Mouse (Mus musculus): Measurements from ENCODE around the gene Slit3. TPM values are rescaled to one million over a fixed set of nuclear protein-coding genes. Genes with fewer than 3 reads are reported as not detected.

Slit3 gene
- polyA plus RNA-seq, 1 experiment from 2014 or later, result 5.8 TPM

GRCm38 (mm10) chr11:35632262-35632661, 511.2 kb downstream of the Slit3 start:
- Histone ChIP-seq H3K9ac (replicated peaks; ENCODE audit: low read depth, low read length) (no peak overlapping the region), H3K4me2 (ENCODE audit: low read length) (no peak overlapping the region), H3K9me3 (ENCODE audit: control insufficient read depth, low read length) (no peaks in the 10 kb centered on the region), H3K4me1 (replicated peaks; ENCODE audit: control insufficient read depth, insufficient read depth, low read length) (no peaks in the 10 kb centered on the region), H3K4me3 (replicated peaks; ENCODE audit: low read length) (no peak overlapping the region), H3K27me3 (replicated peaks; ENCODE audit: control insufficient read depth, insufficient read depth, low read length) (no peaks in the 10 kb centered on the region), H3K27ac (ENCODE audit: low read length) (no peak overlapping the region), H3K36me3 (ENCODE audit: control insufficient read depth, insufficient read depth) (no peaks in the 10 kb centered on the region)
- 92% methylated on average over 5 of the region's 5 CpGs for WGBS
- ATAC-seq, result no peak

DNA sequence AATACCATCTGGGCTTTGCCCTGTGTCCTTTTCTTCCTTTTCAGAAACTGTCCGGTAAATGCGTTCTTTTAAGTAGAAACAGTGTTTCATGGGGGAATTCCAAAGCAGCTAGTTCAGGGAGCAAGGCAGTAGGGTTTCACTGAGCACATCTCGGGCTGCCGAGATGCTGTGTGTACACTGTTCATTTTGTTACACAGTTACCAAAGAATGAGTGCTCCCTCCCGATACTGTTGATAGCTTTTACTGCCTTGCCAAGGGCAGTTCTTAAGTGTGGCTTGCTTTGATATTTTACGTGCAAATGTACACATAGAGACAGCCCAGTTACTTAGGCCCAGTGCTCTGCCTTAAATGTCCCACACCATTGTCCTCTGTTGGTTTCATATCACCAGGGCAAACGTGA, 516.1 kb downstream of the Slit3 start:
- no peak overlapping the region for H3K9ac ChIP-seq (replicated peaks; ENCODE audit: low read depth, low read length)

DNA sequence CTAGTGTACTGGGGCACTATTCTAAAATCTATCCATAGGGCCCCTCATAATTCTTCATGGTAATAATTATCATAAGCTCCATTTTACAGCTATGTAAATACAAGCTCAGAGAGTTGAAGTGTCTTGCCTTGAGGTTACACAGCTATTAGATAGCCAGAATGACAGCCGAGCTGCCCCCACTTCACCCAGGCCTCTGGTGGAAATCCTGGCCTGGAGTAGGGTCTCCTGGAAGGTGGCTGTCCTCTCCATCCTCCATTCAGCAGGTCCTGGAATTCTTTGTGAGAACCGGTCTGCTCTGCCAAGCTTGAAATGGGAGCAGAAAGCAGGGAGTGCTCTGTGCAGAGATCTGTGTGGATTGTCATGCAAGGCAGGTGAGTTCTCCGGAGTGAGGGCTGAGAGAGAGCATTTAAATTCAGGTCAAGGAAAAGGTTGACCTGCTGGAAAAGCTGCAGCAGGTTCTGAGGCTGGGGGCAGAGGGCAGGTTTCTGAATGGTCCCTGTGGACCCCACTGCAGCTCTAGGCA, 517.9 kb downstream of the Slit3 start:
- no peak overlapping the region for H3K4me3 ChIP-seq (replicated peaks; ENCODE audit: low read length)
- no peaks in the 10 kb centered on the region for H3K4me1 ChIP-seq (replicated peaks; ENCODE audit: control insufficient read depth, insufficient read depth, low read length)
- no peaks in the 10 kb centered on the region for H3K27me3 ChIP-seq (replicated peaks; ENCODE audit: control insufficient read depth, insufficient read depth, low read length)
- H3K4me2 ChIP-seq (ENCODE audit: low read length), result no peak overlapping the region
- ATAC-seq, result no peak
- H3K36me3 ChIP-seq (ENCODE audit: control insufficient read depth, insufficient read depth), result no peaks in the 10 kb centered on the region
- no peak overlapping the region for H3K27ac ChIP-seq (ENCODE audit: low read length)
- H3K9ac ChIP-seq (replicated peaks; ENCODE audit: low read depth, low read length), result no peak overlapping the region
- no peaks in the 10 kb centered on the region for H3K9me3 ChIP-seq (ENCODE audit: control insufficient read depth, low read length)
- 17% methylated on average over 3 of the region's 3 CpGs for WGBS

More for the DNA sequence above, 516.1 kb downstream of the Slit3 start:
- H3K4me3 ChIP-seq (replicated peaks; ENCODE audit: low read length), result no peak overlapping the region
- H3K36me3 ChIP-seq (ENCODE audit: control insufficient read depth, insufficient read depth), result no peaks in the 10 kb centered on the region
- WGBS, result 73% methylated on average over 7 of the region's 7 CpGs
- no peaks in the 10 kb centered on the region for H3K4me1 ChIP-seq (replicated peaks; ENCODE audit: control insufficient read depth, insufficient read depth, low read length)
- no peak overlapping the region for H3K4me2 ChIP-seq (ENCODE audit: low read length)
- no peak for ATAC-seq
- no peaks in the 10 kb centered on the region for H3K27me3 ChIP-seq (replicated peaks; ENCODE audit: control insufficient read depth, insufficient read depth, low read length)
- no peaks in the 10 kb centered on the region for H3K9me3 ChIP-seq (ENCODE audit: control insufficient read depth, low read length)
- no peak overlapping the region for H3K27ac ChIP-seq (ENCODE audit: low read length)

DNA sequence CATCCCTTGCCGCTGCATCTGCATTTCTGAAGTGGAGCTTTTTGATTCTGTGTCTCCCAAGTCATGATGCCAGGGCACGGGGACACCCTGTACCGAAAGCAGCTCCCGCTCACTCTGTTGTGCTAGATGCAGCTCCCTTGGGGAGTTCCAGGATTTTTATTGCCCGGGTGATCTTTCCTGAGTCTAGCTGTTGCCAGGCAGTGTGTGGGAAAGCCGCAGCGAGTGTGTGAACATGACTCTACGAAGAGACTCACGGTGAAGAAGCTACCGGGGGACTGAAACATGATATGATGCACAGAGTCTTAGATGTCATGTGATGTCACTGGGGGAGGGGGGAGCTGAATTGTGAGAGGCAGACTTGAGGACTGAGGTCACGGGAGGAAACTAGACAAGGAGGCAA, 518.4 kb downstream of the Slit3 start:
- Histone ChIP-seq H3K36me3 (ENCODE audit: control insufficient read depth, insufficient read depth) (no peaks in the 10 kb centered on the region), H3K4me2 (ENCODE audit: low read length) (no peak overlapping the region), H3K4me3 (replicated peaks; ENCODE audit: low read length) (no peak overlapping the region), H3K9ac (replicated peaks; ENCODE audit: low read depth, low read length) (no peak overlapping the region), H3K9me3 (ENCODE audit: control insufficient read depth, low read length) (no peaks in the 10 kb centered on the region), H3K27me3 (replicated peaks; ENCODE audit: control insufficient read depth, insufficient read depth, low read length) (no peaks in the 10 kb centered on the region), H3K4me1 (replicated peaks; ENCODE audit: control insufficient read depth, insufficient read depth, low read length) (no peaks in the 10 kb centered on the region), H3K27ac (ENCODE audit: low read length) (no peak overlapping the region)
- ATAC-seq, result no peak
- 42% methylated on average over 11 of the region's 11 CpGs for WGBS

DNA sequence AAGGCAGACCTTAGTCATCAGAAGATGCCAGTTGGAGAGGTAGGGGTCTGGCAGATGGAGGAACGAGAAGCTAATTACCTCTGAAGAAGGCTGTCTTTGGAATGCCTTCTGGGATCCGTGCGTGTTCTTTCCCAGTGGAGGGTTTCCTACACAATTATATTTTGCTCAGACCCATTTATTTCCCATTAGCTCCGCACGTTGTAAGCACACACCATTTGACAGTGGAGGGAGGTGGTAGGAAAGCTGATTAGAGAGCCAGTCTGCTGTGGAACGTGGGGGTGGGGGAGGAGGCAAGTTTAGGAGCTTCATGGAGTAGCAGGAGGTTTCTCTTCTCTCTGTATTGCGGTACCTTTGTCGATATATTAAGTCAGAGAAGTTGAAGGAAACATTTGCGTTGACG, 530.3 kb downstream of the Slit3 start:
- Histone ChIP-seq H3K27ac (ENCODE audit: low read length) (no peak overlapping the region), H3K4me1 (replicated peaks; ENCODE audit: control insufficient read depth, insufficient read depth, low read length) (no peaks in the 10 kb centered on the region), H3K4me3 (replicated peaks; ENCODE audit: low read length) (no peak overlapping the region), H3K9ac (replicated peaks; ENCODE audit: low read depth, low read length) (no peak overlapping the region), H3K27me3 (replicated peaks; ENCODE audit: control insufficient read depth, insufficient read depth, low read length) (0 out of 2 replicates have a peak, but pooled peaks cover 2% of the 10 kb centered on the region), H3K9me3 (ENCODE audit: control insufficient read depth, low read length) (no peaks in the 10 kb centered on the region), H3K36me3 (ENCODE audit: control insufficient read depth, insufficient read depth) (no peaks in the 10 kb centered on the region), H3K4me2 (ENCODE audit: low read length) (no peak overlapping the region)
- 77% methylated on average over 10 of the region's 10 CpGs for whole genome bisulfite sequencing
- ATAC-seq, result no peak

DNA sequence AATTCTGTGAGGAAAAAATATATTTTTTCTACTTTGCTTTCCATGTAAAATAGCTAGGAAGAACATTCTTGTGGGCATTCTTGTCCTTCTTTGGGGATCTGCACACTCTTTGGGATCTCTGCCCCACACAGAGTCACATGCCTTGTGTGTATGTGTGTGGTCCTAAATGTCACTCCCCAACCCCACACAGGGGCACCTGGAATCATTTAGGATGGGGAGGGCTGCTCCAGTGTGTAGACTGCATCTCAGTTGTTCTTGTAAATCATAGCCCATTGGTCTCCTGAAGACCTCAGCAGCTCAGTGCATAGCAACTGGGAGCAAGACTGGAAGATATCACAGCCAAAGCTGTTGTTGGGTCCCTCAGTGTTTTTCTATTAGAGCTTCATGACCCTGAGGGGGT, 534.8 kb downstream of the Slit3 start:
- Histone ChIP-seq H3K27ac (ENCODE audit: low read length) (no peak overlapping the region), H3K4me1 (replicated peaks; ENCODE audit: control insufficient read depth, insufficient read depth, low read length) (no peaks in the 10 kb centered on the region), H3K9ac (replicated peaks; ENCODE audit: low read depth, low read length) (no peak overlapping the region), H3K4me2 (ENCODE audit: low read length) (no peak overlapping the region), H3K27me3 (replicated peaks; ENCODE audit: control insufficient read depth, insufficient read depth, low read length) (peaks cover 5% of the 10 kb centered on the region; the same call in 1 of the 2 replicates), H3K4me3 (replicated peaks; ENCODE audit: low read length) (no peak overlapping the region), H3K36me3 (ENCODE audit: control insufficient read depth, insufficient read depth) (no peaks in the 10 kb centered on the region), H3K9me3 (ENCODE audit: control insufficient read depth, low read length) (no peaks in the 10 kb centered on the region)
- ATAC-seq, result no peak

DNA sequence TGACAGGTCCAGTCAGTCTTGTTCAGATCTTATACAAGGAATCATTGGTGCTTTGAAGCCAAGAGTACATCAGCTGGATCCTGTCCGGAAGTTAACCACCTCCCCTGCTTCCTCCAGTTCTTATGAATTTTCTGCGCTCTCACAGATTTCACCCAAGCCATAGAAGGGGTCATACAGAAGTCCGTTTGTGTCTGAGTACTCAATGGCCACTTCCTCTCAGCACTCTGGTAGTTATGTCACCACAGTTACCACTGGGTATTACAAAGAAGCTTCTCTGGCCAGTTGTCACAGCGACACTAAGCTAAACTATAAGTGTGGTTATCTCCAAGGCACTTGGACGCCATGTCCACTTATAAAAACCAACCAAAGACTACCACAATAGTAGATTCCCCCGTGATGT, 536.6 kb downstream of the Slit3 start:
- no peaks in the 10 kb centered on the region for H3K36me3 ChIP-seq (ENCODE audit: control insufficient read depth, insufficient read depth)
- H3K4me2 ChIP-seq (ENCODE audit: low read length), result no peak overlapping the region
- no peak overlapping the region for H3K9ac ChIP-seq (replicated peaks; ENCODE audit: low read depth, low read length)
- H3K4me1 ChIP-seq (replicated peaks; ENCODE audit: control insufficient read depth, insufficient read depth, low read length), result no peaks in the 10 kb centered on the region
- no peak overlapping the region for H3K27ac ChIP-seq (ENCODE audit: low read length)
- no peak overlapping the region for H3K4me3 ChIP-seq (replicated peaks; ENCODE audit: low read length)
- WGBS, result 85% methylated on average over 6 of the region's 6 CpGs
- H3K9me3 ChIP-seq (ENCODE audit: control insufficient read depth, low read length), result no peaks in the 10 kb centered on the region
- no peak for ATAC-seq
- peaks cover 10% of the 10 kb centered on the region for H3K27me3 ChIP-seq (replicated peaks; ENCODE audit: control insufficient read depth, insufficient read depth, low read length)

- no peak overlapping the region for H3K27ac ChIP-seq (ENCODE audit: low read length)
- peaks cover 21% of the 10 kb centered on the region for H3K27me3 ChIP-seq (replicated peaks; ENCODE audit: control insufficient read depth, insufficient read depth, low read length)
- H3K4me3 ChIP-seq (replicated peaks; ENCODE audit: low read length), result no peak overlapping the region
- H3K4me2 ChIP-seq (ENCODE audit: low read length), result no peak overlapping the region
- ATAC-seq, result no peak
- no peak overlapping the region for H3K9ac ChIP-seq (replicated peaks; ENCODE audit: low read depth, low read length)
- no peaks in the 10 kb centered on the region for H3K36me3 ChIP-seq (ENCODE audit: control insufficient read depth, insufficient read depth)
- no peaks in the 10 kb centered on the region for H3K4me1 ChIP-seq (replicated peaks; ENCODE audit: control insufficient read depth, insufficient read depth, low read length)
- 88% methylated on average over 4 of the region's 4 CpGs for WGBS
- no peaks in the 10 kb centered on the region for H3K9me3 ChIP-seq (ENCODE audit: control insufficient read depth, low read length)
These were observed 539.9 kb downstream of the Slit3 start for GRCm38 (mm10) chr11:35660967-35661366.

GRCm38 (mm10) chr11:35662945-35663344, 541.9 kb downstream of the Slit3 start:
- WGBS, result 90% methylated on average over 3 of the region's 3 CpGs
- no peak overlapping the region for H3K27ac ChIP-seq (ENCODE audit: low read length)
- H3K4me3 ChIP-seq (replicated peaks; ENCODE audit: low read length), result no peak overlapping the region
- H3K36me3 ChIP-seq (ENCODE audit: control insufficient read depth, insufficient read depth), result no peaks in the 10 kb centered on the region
- no peak overlapping the region for H3K9ac ChIP-seq (replicated peaks; ENCODE audit: low read depth, low read length)
- H3K4me2 ChIP-seq (ENCODE audit: low read length), result no peak overlapping the region
- ATAC-seq, result no peak
- peaks cover 22% of the 10 kb centered on the region for H3K27me3 ChIP-seq (replicated peaks; ENCODE audit: control insufficient read depth, insufficient read depth, low read length)
- H3K9me3 ChIP-seq (ENCODE audit: control insufficient read depth, low read length), result no peaks in the 10 kb centered on the region
- H3K4me1 ChIP-seq (replicated peaks; ENCODE audit: control insufficient read depth, insufficient read depth, low read length), result no peaks in the 10 kb centered on the region

GRCm38 (mm10) chr11:35663661-35664060, 542.6 kb downstream of the Slit3 start:
- no peaks in the 10 kb centered on the region for H3K4me1 ChIP-seq (replicated peaks; ENCODE audit: control insufficient read depth, insufficient read depth, low read length)
- H3K27me3 ChIP-seq (replicated peaks; ENCODE audit: control insufficient read depth, insufficient read depth, low read length), result peaks cover 18% of the 10 kb centered on the region
- no peak overlapping the region for H3K27ac ChIP-seq (ENCODE audit: low read length)
- ATAC-seq, result 0 out of 2 replicates have a peak, but pooled peaks have one; percentile 4
- WGBS, result 16% methylated on average over 8 of the region's 8 CpGs
- H3K4me2 ChIP-seq (ENCODE audit: low read length), result no peak overlapping the region
- H3K36me3 ChIP-seq (ENCODE audit: control insufficient read depth, insufficient read depth), result no peaks in the 10 kb centered on the region
- H3K4me3 ChIP-seq (replicated peaks; ENCODE audit: low read length), result no peak overlapping the region
- no peaks in the 10 kb centered on the region for H3K9me3 ChIP-seq (ENCODE audit: control insufficient read depth, low read length)
- no peak overlapping the region for H3K9ac ChIP-seq (replicated peaks; ENCODE audit: low read depth, low read length)
